Mouse (Mus musculus) neural tube, embryonic 14.5 days (tissue): ENCODE results near the gene Zic3. TPM values are rescaled to one million over a fixed set of nuclear protein-coding genes. Genes with fewer than 3 reads are reported as not detected.

Source experiments
- ATAC-seq: fragments of 200-750 bp; cut with Nextera tagmentation; 2 replicates; pipeline ENCODE4 v1.8.0; 2017; ENCODE audit warnings: low read depth, mild to moderate bottlenecking, moderate TSS enrichment, moderate library complexity
- H3K27ac ChIP-seq: fragments of 300-500 bp; sonication (generic); 2 replicates; pipeline ENCODE4 v1.5.1; 2014; ENCODE audit warnings: low read depth, mild to moderate bottlenecking, control low read depth, low read length, moderate library complexity, mixed read lengths
- H3K27me3 ChIP-seq: fragments of 300-500 bp; sonication (generic); 2 replicates; pipeline ENCODE4 v1.6.1; 2014; ENCODE audit warnings: low read length; ENCODE audit not compliant: control insufficient read depth, insufficient read depth
- H3K36me3 ChIP-seq: fragments of 300-500 bp; sonication (generic); 2 replicates; pipeline ENCODE4 v1.6.1; 2014; ENCODE audit warnings: low read length, mixed read lengths; ENCODE audit not compliant: control insufficient read depth, insufficient read depth
- H3K4me1 ChIP-seq: fragments of 300-500 bp; sonication (generic); 2 replicates; pipeline ENCODE4 v1.6.1; 2014; ENCODE audit warnings: low read length; ENCODE audit not compliant: control insufficient read depth, insufficient read depth
- H3K4me2 ChIP-seq: fragments of 300-500 bp; sonication (generic); 2 replicates; pipeline ENCODE4 v1.6.1; 2014; ENCODE audit warnings: mild to moderate bottlenecking, low read depth, low read length, control low read depth
- H3K4me3 ChIP-seq: fragments of 300-500 bp; sonication (generic); 2 replicates; pipeline ENCODE4 v1.5.1; 2014; ENCODE audit warnings: low read depth, low read length, control low read depth, mixed read lengths
- H3K9ac ChIP-seq: fragments of 300-500 bp; sonication (generic); replicated peaks from 2 replicates; pipeline ENCODE4 v1.6.1; 2014; ENCODE audit warnings: low read depth, mild to moderate bottlenecking, control low read depth, low read length, mixed read lengths
- H3K9me3 ChIP-seq: fragments of 300-500 bp; sonication (generic); 2 replicates; pipeline ENCODE4 v1.6.1; 2016; ENCODE audit warnings: low read length; ENCODE audit not compliant: control insufficient read depth
- WGBS: fragments of 180-500 bp; shearing (Covaris S2); extraction: QIAGEN DNeasy Blood & Tissue Kit; methylation state at CpG from one replicate; pipeline ENCODE4 v1.1.7; 2014; 5-methylcytosine and 5-hydroxymethylcytosine counted together
- polyA plus RNA-seq: library from polyadenylated mRNA; unstranded; fragments of >200 nt; fragmentation: Nextera tagmentation; extraction: Ambion mirVana; gene quantifications from 2 replicates; pipeline ENCODE4 v1.2.1, GENCODE M21; 2014

The Zic3 gene
- polyA plus RNA-seq, result 16.6 and 17.3 TPM in 2 replicates

- Histone ChIP-seq H3K9me3 (no peaks in the 10 kb centered on the region), H3K4me2 (no peak within 1 kb of the TSS), H3K4me3 (no peak within 1 kb of the TSS), H3K27ac (no peak within 1 kb of the TSS), H3K9ac (no peak within 1 kb of the TSS), H3K36me3 (no peaks in the 10 kb centered on the region), H3K27me3 (no peaks in the 10 kb centered on the region), H3K4me1 (no peaks in the 10 kb centered on the region)
- no peak for ATAC-seq
- 91% methylated on average over 2 of the region's 2 CpGs for WGBS
These were observed at the start of gene Zic3 for GRCm38 (mm10) chrX:58022400-58022799. Gene Zic3 (plus strand): TSS chrX:58022700.

GRCm38 (mm10) chrX:57982351-57982750, 40.1 kb upstream of the Zic3 start:
- 82% methylated on average over 4 of the region's 4 CpGs for WGBS
- Histone ChIP-seq H3K9ac (no peak overlapping the region), H3K27ac (no peak overlapping the region), H3K4me3 (no peak overlapping the region), H3K36me3 (no peaks in the 10 kb centered on the region), H3K9me3 (no peaks in the 10 kb centered on the region), H3K4me1 (no peaks in the 10 kb centered on the region), H3K4me2 (no peak overlapping the region), H3K27me3 (no peaks in the 10 kb centered on the region)
- no peak for ATAC-seq

GRCm38 (mm10) chrX:57987455-57988109, 34.9 kb upstream of the Zic3 start:
- Histone ChIP-seq H3K4me2 (no peak overlapping the region), H3K27ac (no peak overlapping the region), H3K9ac (no peak overlapping the region), H3K27me3 (no peaks in the 10 kb centered on the region), H3K4me1 (no peaks in the 10 kb centered on the region), H3K9me3 (no peaks in the 10 kb centered on the region), H3K4me3 (no peak overlapping the region), H3K36me3 (no peaks in the 10 kb centered on the region)
- 28% methylated on average over 10 of the region's 10 CpGs for WGBS
- no peak for ATAC-seq

GRCm38 (mm10) chrX:58013391-58013790, 9.1 kb upstream of the Zic3 start:
- 71% methylated on average over 5 of the region's 5 CpGs for WGBS
- Histone ChIP-seq H3K4me1 (no peaks in the 10 kb centered on the region), H3K27me3 (no peaks in the 10 kb centered on the region; the same call in 1 of the 2 replicates), H3K4me3 (no peak overlapping the region), H3K36me3 (no peaks in the 10 kb centered on the region), H3K9ac (no peak overlapping the region), H3K9me3 (no peaks in the 10 kb centered on the region), H3K27ac (no peak overlapping the region), H3K4me2 (no peak overlapping the region)
- no peak for ATAC-seq

GRCm38 (mm10) chrX:58014093-58014492, 8.4 kb upstream of the Zic3 start:
- no peaks in the 10 kb centered on the region for H3K9me3 ChIP-seq
- H3K4me2 ChIP-seq, result no peak overlapping the region
- no peaks in the 10 kb centered on the region for H3K4me1 ChIP-seq
- no peak overlapping the region for H3K27ac ChIP-seq
- H3K36me3 ChIP-seq, result no peaks in the 10 kb centered on the region
- H3K27me3 ChIP-seq, result no peaks in the 10 kb centered on the region; the same call in 1 of the 2 replicates
- no peak overlapping the region for H3K4me3 ChIP-seq
- WGBS, result 24% methylated on average over 12 of the region's 12 CpGs
- no peak overlapping the region for H3K9ac ChIP-seq
- no peak for ATAC-seq

GRCm38 (mm10) chrX:58014761-58015160, 7.7 kb upstream of the Zic3 start:
- H3K27ac ChIP-seq, result no peak overlapping the region
- H3K9ac ChIP-seq, result no peak overlapping the region
- H3K27me3 ChIP-seq, result no peaks in the 10 kb centered on the region; the same call in 1 of the 2 replicates
- no peak for ATAC-seq
- no peaks in the 10 kb centered on the region for H3K9me3 ChIP-seq
- H3K4me3 ChIP-seq, result no peak overlapping the region
- 33% methylated on average over 13 of the region's 13 CpGs for WGBS
- no peaks in the 10 kb centered on the region for H3K4me1 ChIP-seq
- no peaks in the 10 kb centered on the region for H3K36me3 ChIP-seq
- H3K4me2 ChIP-seq, result no peak overlapping the region

GRCm38 (mm10) chrX:58015336-58015945, 7.1 kb upstream of the Zic3 start:
- WGBS, result 16% methylated on average over 29 of the region's 29 CpGs
- Histone ChIP-seq H3K4me1 (no peaks in the 10 kb centered on the region), H3K4me3 (no peak overlapping the region), H3K27ac (no peak overlapping the region), H3K9me3 (no peaks in the 10 kb centered on the region), H3K36me3 (no peaks in the 10 kb centered on the region), H3K4me2 (peak overlapping the region; percentile 24; the same call in 1 of the 2 replicates), H3K9ac (no peak overlapping the region), H3K27me3 (no peaks in the 10 kb centered on the region; the same call in 1 of the 2 replicates)
- ATAC-seq, result no peak

GRCm38 (mm10) chrX:58018720-58019119, 3.8 kb upstream of the Zic3 start:
- no peak for ATAC-seq
- Histone ChIP-seq H3K4me1 (no peaks in the 10 kb centered on the region), H3K9me3 (no peaks in the 10 kb centered on the region), H3K27ac (no peak overlapping the region), H3K9ac (no peak overlapping the region), H3K27me3 (no peaks in the 10 kb centered on the region; the same call in 1 of the 2 replicates), H3K36me3 (no peaks in the 10 kb centered on the region), H3K4me3 (peak overlapping the region; percentile 20; the same call in 1 of the 2 replicates), H3K4me2 (peak overlapping the region; percentile 34)
- 9% methylated on average over 24 of the region's 24 CpGs for WGBS

GRCm38 (mm10) chrX:58019257-58019953, 3.1 kb upstream of the Zic3 start:
- Histone ChIP-seq H3K9me3 (no peaks in the 10 kb centered on the region), H3K4me2 (peak overlapping the region; percentile 34), H3K27ac (no peak overlapping the region), H3K4me1 (no peaks in the 10 kb centered on the region), H3K36me3 (no peaks in the 10 kb centered on the region), H3K4me3 (peak overlapping the region; percentile 20; the same call in 1 of the 2 replicates), H3K9ac (no peak overlapping the region), H3K27me3 (no peaks in the 10 kb centered on the region; the same call in 1 of the 2 replicates)
- WGBS, result 17% methylated on average over 28 of the region's 33 CpGs
- ATAC-seq, result peak; percentile 64; the same call in 1 of the 2 replicates
